Mouse (Mus musculus) olfactory bulb, adult 2 months (tissue): ENCODE measurements at regions not wholly inside any gene's neighbourhood (a gene's known extent, or its start where the extent isn't known, plus 50 kb on each side); places are given as distances from the start of the nearest gene placed in this dataset.

ENCODE experiments used
- CTCF ChIP-seq: fragments of 200-500 bp; IDR thresholded peaks from 2 replicates; pipeline ENCODE4 v1.5.1; 2012; ENCODE audit warnings: low read depth, mild to moderate bottlenecking, low read length, moderate library complexity; ENCODE audit not compliant: insufficient read depth
- POLR2A ChIP-seq: fragments of 200-500 bp; IDR thresholded peaks from 2 replicates; pipeline ENCODE4 v1.6.1; 2012; ENCODE audit warnings: mild to moderate bottlenecking, low read depth, low read length, moderate library complexity; ENCODE audit not compliant: insufficient read depth

DNA sequence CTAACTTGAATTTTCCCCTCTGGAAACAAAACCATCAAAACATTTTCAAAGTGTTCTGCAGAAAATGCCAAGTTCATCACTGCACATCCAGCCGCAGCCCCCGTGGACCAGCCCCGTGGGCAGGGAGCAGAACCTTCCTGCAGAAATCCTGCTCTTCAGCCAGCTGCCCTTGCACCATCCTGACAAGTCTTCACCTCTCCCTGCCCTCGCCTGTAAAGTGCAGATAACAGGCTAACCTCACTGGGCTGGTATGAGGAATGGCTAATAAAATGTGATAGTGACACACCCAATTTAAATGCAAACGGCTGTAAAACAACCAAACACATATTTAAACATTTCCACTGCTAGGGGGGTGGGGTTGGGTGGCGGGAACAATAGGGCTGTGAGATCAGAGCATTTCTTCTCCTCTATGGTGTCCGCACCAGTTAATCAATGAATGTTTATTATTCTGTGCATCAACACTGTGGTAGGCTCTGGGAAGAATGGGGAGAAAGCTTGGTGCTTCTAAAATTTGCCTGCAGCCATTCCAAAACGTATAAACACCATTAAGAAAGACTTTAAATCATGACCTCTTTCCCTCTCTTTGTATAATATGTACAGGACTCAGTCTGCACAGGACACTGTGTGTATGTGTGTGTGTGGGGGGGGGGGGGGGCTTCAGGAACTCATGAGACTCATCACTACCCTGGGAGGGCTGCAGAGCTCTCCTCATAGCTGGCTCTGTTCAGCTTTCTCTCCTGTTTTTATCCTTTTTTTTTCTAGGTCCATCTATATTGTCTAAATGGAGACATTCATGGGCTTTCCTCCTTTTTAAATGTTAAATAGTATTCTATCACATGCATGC lies 215.1 kb upstream of the Klf3 start:
- TF ChIP-seq POLR2A (no peak), CTCF (no peak)
